Mouse (Mus musculus) liver, postnatal 0 days (tissue): ENCODE results near the gene Fam120b. TPM values are rescaled to one million over a fixed set of nuclear protein-coding genes. Genes with fewer than 3 reads are reported as not detected.

Experiments used
- ATAC-seq: fragments of 200-750 bp; cut with Nextera tagmentation; 2 replicates; pipeline ENCODE4 v1.8.0; 2017; ENCODE audit warnings: mild to moderate bottlenecking, moderate library complexity
- DNase-seq: peaks from one replicate; pipeline ENCODE4 v3.0.0-alpha.2; 2016
- H3K27ac ChIP-seq: fragments of 300-500 bp; sonication (generic); 2 replicates; pipeline ENCODE4 v1.5.1; 2014; ENCODE audit warnings: antibody characterized with exemption, moderate library complexity, mild to moderate bottlenecking, low read depth
- H3K27me3 ChIP-seq: fragments of 300-500 bp; sonication (generic); 2 replicates; pipeline ENCODE4 v1.6.1; 2014; ENCODE audit warnings: low read length, control low read depth, mixed read lengths; ENCODE audit not compliant: insufficient read depth
- H3K36me3 ChIP-seq: fragments of 300-500 bp; sonication (generic); replicated peaks from 2 replicates; pipeline ENCODE4 v1.6.1; 2014; ENCODE audit warnings: mild to moderate bottlenecking, control low read depth, low read length, moderate library complexity, mixed read lengths; ENCODE audit not compliant: insufficient read depth
- H3K4me1 ChIP-seq: fragments of 300-500 bp; sonication (generic); 2 replicates; pipeline ENCODE4 v1.6.1; 2014; ENCODE audit warnings: antibody characterized with exemption, mild to moderate bottlenecking, control low read depth; ENCODE audit not compliant: insufficient read depth
- H3K4me2 ChIP-seq: fragments of 300-500 bp; sonication (generic); 2 replicates; pipeline ENCODE4 v1.6.1; 2014; ENCODE audit warnings: low read depth, mild to moderate bottlenecking, low read length, moderate library complexity, mixed read lengths
- H3K4me3 ChIP-seq: fragments of 300-500 bp; sonication (generic); 2 replicates; pipeline ENCODE4 v1.5.1; 2014; ENCODE audit warnings: low read depth, low read length
- H3K9ac ChIP-seq: fragments of 300-500 bp; sonication (generic); replicated peaks from 2 replicates; pipeline ENCODE4 v1.6.1; 2014; ENCODE audit warnings: mild to moderate bottlenecking, moderate library complexity
- H3K9me3 ChIP-seq: fragments of 300-500 bp; sonication (generic); 2 replicates; pipeline ENCODE4 v1.6.1; 2016; ENCODE audit warnings: mild to moderate bottlenecking, control low read depth, low read length, mixed read lengths
- CTCF ChIP-seq: sonication (generic); IDR thresholded peaks from 2 replicates; pipeline ENCODE4 v1.5.1; 2016; ENCODE audit warnings: antibody characterized with exemption, low read depth
- EP300 ChIP-seq: IDR thresholded peaks from 2 replicates; pipeline ENCODE4 v1.6.1; 2016; ENCODE audit warnings: antibody characterized with exemption, low read depth, mild to moderate bottlenecking
- WGBS: fragments of 180-500 bp; shearing (Covaris S2); extraction: QIAGEN DNeasy Blood & Tissue Kit; methylation state at CpG from one replicate; pipeline ENCODE4 v1.1.7; 2014; ENCODE audit not compliant: insufficient replicate concordance; 5-methylcytosine and 5-hydroxymethylcytosine counted together
- polyA plus RNA-seq: library from polyadenylated mRNA; unstranded; fragments of >200 nt; fragmentation: Nextera tagmentation; extraction: Ambion mirVana; gene quantifications from 2 replicates; pipeline ENCODE4 v1.2.1, GENCODE M21; 2015

Fam120b gene
- polyA plus RNA-seq, 1 experiment from 2014 or later: 5.2 TPM

DNA sequence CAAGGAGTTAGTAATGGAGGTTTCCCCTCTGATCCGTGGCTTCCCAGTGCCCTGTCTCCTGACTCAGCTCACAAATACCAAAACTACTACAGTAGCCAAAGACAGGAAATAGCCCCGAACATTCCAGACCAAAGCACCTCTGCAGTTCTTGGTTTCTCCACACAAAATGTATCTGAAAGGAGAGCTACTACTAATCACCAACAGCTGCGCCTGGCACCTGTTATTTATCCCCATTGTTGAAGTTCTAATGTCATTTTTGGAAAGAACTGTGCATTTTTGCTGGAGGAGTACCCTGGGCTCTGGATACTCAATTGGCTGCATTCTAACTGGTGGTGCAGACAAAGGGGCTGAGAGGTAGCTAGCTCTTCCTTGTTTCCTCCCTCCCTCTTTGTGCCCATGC, 38.9 kb upstream of the Fam120b start:
- no peak for DNase-seq
- TF ChIP-seq CTCF (no peak), EP300 (no peak)
- no peaks in the 10 kb centered on the region for H3K36me3 ChIP-seq
- H3K9ac ChIP-seq: no peak overlapping the region
- no peaks in the 10 kb centered on the region for H3K9me3 ChIP-seq
- no peaks in the 10 kb centered on the region for H3K27me3 ChIP-seq
- 56% methylated on average over 3 of the region's 3 CpGs for WGBS
- H3K4me2 ChIP-seq: no peak overlapping the region
- H3K4me3 ChIP-seq: no peak overlapping the region
- no peak overlapping the region for H3K27ac ChIP-seq
- no peak for ATAC-seq
- H3K4me1 ChIP-seq: no peaks in the 10 kb centered on the region

DNA sequence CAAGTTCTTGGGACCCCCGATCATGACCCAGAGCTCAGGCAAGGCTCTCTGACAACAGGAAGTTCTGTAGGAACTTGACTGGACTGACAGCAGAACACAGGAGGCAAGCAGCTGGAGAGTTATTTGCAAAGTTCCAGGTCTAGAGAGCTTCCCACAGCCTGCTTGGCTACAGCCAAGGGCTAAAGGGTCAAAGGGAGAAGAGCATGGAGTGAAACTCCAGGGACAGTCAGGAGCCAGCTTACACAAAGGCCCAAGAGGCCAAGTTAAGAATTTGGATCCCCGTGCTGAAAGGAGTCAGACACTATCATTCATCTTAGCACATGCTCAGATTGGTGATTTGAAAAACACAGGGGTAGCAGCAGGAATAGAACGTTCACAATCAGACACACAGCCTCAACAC, 32.3 kb upstream of the Fam120b start:
- Histone ChIP-seq H3K4me1 (no peaks in the 10 kb centered on the region), H3K36me3 (0 out of 2 replicates have a peak, but pooled peaks cover 2% of the 10 kb centered on the region), H3K9me3 (no peaks in the 10 kb centered on the region), H3K4me2 (no peak overlapping the region), H3K27ac (no peak overlapping the region), H3K9ac (no peak overlapping the region), H3K4me3 (no peak overlapping the region), H3K27me3 (no peaks in the 10 kb centered on the region)
- DNase-seq: no peak
- ATAC-seq: no peak
- 58% methylated on average over 3 of the region's 3 CpGs for WGBS
- no peak for TF ChIP-seq CTCF
- TF ChIP-seq EP300: no peak

DNA sequence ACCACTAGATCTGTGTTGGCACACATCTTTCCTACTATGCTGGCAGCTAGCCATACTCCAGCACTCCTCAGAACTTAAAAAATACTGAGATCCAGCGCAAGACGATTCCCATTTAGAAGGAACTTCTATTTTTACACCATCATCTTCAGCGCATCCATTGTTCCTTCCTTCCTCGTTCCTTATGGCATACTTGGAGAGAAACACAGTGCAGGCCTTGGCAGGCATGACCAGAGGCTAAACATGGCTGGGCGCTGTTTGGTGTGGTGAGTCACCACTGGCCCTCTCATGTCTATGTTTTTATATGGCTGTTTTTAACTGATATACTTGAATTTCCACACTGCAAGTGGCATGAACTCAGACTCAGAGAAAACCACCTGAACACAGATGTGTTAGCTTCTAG, 30.4 kb upstream of the Fam120b start:
- Histone ChIP-seq H3K4me1 (no peaks in the 10 kb centered on the region), H3K36me3 (0 out of 2 replicates have a peak, but pooled peaks cover 3% of the 10 kb centered on the region), H3K9ac (no peak overlapping the region), H3K27me3 (no peaks in the 10 kb centered on the region), H3K4me2 (no peak overlapping the region), H3K4me3 (no peak overlapping the region), H3K27ac (no peak overlapping the region), H3K9me3 (no peaks in the 10 kb centered on the region)
- DNase-seq (no peak), ATAC-seq (no peak)
- WGBS: 72% methylated on average over 5 of the region's 5 CpGs
- no peak for TF ChIP-seq EP300
- no peak for TF ChIP-seq CTCF

DNA sequence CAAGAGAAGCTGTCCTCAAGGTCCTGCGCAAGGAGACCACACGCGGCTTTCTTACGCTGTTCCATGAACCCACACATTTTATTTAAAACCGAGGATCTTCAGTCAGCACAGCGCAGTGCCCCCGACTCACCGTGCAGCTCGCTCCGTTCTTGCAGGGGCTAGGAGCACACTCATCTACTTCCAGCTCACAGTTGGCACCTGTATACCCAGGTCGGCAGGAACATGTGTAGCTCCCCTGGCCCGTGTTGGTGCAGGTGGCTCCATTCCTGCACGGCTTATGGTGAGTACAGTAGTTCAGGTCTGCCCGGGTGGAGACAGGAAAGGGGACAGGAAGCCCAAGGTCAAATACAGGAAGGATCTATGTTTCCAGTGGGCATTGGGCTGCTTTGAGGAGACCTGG, 25.6 kb upstream of the Fam120b start:
- WGBS: 72% methylated on average over 14 of the region's 14 CpGs
- Histone ChIP-seq H3K4me1 (peaks cover 12% of the 10 kb centered on the region), H3K4me2 (no peak overlapping the region), H3K36me3 (0 out of 2 replicates have a peak, but pooled peaks cover 3% of the 10 kb centered on the region), H3K9ac (no peak overlapping the region), H3K27ac (no peak overlapping the region), H3K27me3 (peaks cover 20% of the 10 kb centered on the region), H3K4me3 (no peak overlapping the region), H3K9me3 (no peaks in the 10 kb centered on the region)
- peak; percentile 11 for DNase-seq
- TF ChIP-seq CTCF (no peak), EP300 (no peak)
- no peak for ATAC-seq

DNA sequence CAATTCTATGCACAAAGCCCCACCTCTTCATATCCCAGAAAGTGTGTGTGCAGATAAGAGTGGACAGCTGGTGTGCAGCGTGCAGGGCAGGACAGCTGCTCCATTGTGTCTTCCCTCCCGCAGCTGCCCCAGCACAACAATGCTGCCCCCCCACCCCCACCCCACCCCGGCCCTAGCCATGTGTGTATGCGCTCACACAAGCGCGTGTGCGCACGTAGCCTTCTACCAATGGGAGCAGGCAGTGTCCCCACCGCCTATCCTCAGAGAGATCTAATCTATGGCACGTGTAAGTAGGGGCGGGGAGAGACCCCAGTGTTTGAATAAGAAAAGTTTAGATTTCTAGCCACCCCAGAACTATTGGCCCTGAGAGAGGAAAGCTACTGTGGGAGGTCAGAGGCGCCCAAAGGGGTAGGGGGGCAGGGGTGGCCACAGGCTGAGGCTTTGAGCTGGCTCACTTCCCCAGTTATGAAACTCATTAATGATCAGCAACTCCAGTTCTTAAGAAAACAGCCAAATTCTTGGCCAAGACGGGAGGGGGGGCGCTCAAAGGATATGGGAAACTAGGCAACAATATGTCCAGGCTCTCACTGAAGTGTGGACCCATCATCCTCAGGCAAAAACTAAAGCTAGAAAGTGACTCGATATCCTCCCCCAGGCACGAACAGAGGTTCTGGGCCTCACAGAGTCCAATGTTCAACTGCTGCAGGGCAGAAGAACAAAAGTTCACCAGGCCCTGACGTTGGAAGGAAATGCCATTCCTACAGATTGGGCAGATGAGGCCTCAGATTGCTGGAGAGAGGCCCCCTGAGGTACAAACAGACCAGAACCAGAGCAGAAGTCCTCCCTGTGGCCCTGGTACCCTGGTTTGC, 23.8 kb upstream of the Fam120b start:
- H3K9me3 ChIP-seq: no peaks in the 10 kb centered on the region
- H3K4me3 ChIP-seq: no peak overlapping the region
- TF ChIP-seq CTCF: no peak
- no peak for TF ChIP-seq EP300
- peaks cover 34% of the 10 kb centered on the region for H3K27me3 ChIP-seq
- H3K36me3 ChIP-seq: 0 out of 2 replicates have a peak, but pooled peaks cover 3% of the 10 kb centered on the region
- 33% methylated on average over 17 of the region's 17 CpGs for WGBS
- H3K4me2 ChIP-seq: 0 out of 2 replicates have a peak overlapping the region, but pooled peaks have one; percentile 18
- H3K9ac ChIP-seq: no peak overlapping the region
- DNase-seq (no peak), ATAC-seq (no peak)
- no peak overlapping the region for H3K27ac ChIP-seq
- peaks cover 20% of the 10 kb centered on the region for H3K4me1 ChIP-seq

DNA sequence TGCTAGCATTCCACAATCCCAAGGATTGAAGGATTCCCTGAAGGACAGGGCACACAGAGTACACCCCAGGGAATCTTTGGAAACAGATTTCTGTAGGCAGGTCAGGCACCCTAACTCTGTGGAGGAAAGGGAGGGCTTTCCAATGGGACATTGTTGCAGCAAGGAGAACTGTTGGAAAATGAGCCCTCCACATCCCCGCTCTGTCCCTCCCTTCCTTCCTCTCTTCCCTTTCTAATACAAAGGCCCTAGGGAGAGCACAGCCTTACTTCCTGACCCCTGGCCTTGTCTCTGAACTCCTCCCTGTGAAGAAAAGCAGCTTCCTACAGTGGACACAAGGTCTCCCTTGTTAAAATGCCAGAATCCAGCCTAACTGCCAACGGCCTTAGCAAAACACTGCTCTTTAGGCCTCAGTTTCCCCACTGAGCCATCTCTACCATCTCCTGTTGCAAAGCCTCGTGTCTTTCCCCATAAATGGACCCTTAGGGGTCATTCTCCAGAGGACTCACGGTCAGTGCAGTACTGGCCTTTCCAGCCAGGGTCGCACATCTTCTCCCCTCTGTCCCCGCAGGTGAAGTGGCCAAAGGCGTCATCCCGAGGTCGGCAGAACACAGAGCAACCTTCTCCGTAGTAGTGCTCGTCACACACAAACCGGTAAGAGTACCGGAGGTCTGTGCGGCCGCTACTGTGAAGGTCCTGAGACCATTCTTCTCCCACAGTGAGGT, 22.9 kb upstream of the Fam120b start:
- Histone ChIP-seq H3K4me3 (no peak overlapping the region), H3K36me3 (0 out of 2 replicates have a peak, but pooled peaks cover 3% of the 10 kb centered on the region), H3K27ac (no peak overlapping the region), H3K4me2 (peak overlapping the region; percentile 18; the same call in 1 of the 2 replicates), H3K27me3 (peaks cover 43% of the 10 kb centered on the region), H3K4me1 (peaks cover 20% of the 10 kb centered on the region), H3K9me3 (no peaks in the 10 kb centered on the region), H3K9ac (no peak overlapping the region)
- TF ChIP-seq EP300: no peak
- TF ChIP-seq CTCF: no peak
- ATAC-seq (no peak), DNase-seq (no peak)
- 65% methylated on average over 15 of the region's 15 CpGs for WGBS
